Mouse (Mus musculus) cortical plate, adult 2 months (tissue): ENCODE data around the gene Fgfr2. TPM values are rescaled to one million over a fixed set of nuclear protein-coding genes. Genes with fewer than 3 reads are reported as not detected.
A peak's percentile ranks its signal among the peaks of the same experiment; 100 is the strongest.

ENCODE experiments used
- H3K27ac ChIP-seq: fragments of 200-500 bp; 2 replicates; pipeline ENCODE4 v1.5.1; 2012; ENCODE audit warnings: low read length, control low read depth, inconsistent platforms; ENCODE audit not compliant: insufficient read depth
- H3K4me1 ChIP-seq: fragments of 200-500 bp; 2 replicates; pipeline ENCODE4 v1.6.1; 2011; ENCODE audit warnings: low read length; ENCODE audit not compliant: control insufficient read depth, insufficient read depth
- H3K4me3 ChIP-seq: fragments of 200-500 bp; 2 replicates; pipeline ENCODE4 v1.5.1; 2011; ENCODE audit warnings: mild to moderate bottlenecking, low read length, control low read depth; ENCODE audit not compliant: insufficient read depth
- CTCF ChIP-seq: fragments of 200-500 bp; IDR thresholded peaks from 2 replicates; pipeline ENCODE4 v1.5.1; 2011; ENCODE audit warnings: mild to moderate bottlenecking, control low read depth, low read length; ENCODE audit not compliant: insufficient read depth; ENCODE audit errors: extremely low read depth
- POLR2A ChIP-seq: fragments of 200-500 bp; IDR thresholded peaks from 2 replicates; pipeline ENCODE4 v1.6.1; 2011; ENCODE audit warnings: mild to moderate bottlenecking, low read length, control low read depth; ENCODE audit not compliant: insufficient read depth; ENCODE audit errors: extremely low read depth
- polyA plus RNA-seq: library from polyadenylated mRNA; depleted of rRNA; stranded (reverse); fragments of >200 nt; gene quantifications from 2 replicates; pipeline ENCODE4 v1.2.3, GENCODE M21; 2012

Fgfr2 gene
- polyA plus RNA-seq, 1 experiment = 50.4 TPM

- H3K4me3 ChIP-seq = no peak overlapping the region
- H3K27ac ChIP-seq = no peak overlapping the region
- TF ChIP-seq POLR2A (no peak), CTCF (no peak)
- no peaks in the 10 kb centered on the region for H3K4me1 ChIP-seq
These were observed 1521.0 kb downstream of the Fgfr2 start for GRCm38 (mm10) chr7:131602106-131602505.

- H3K27ac ChIP-seq = no peak overlapping the region
- no peak for TF ChIP-seq POLR2A
- peak; percentile 39 for TF ChIP-seq CTCF
- H3K4me3 ChIP-seq = no peak overlapping the region
- no peaks in the 10 kb centered on the region for H3K4me1 ChIP-seq
These were observed 1524.7 kb downstream of the Fgfr2 start for GRCm38 (mm10) chr7:131598483-131598824.

- Histone ChIP-seq H3K4me1 (no peaks in the 10 kb centered on the region), H3K4me3 (no peak overlapping the region), H3K27ac (no peak overlapping the region)
- no peak for TF ChIP-seq CTCF
- no peak for TF ChIP-seq POLR2A
These were observed 1525.2 kb downstream of the Fgfr2 start for GRCm38 (mm10) chr7:131597779-131598482.

- no peak overlapping the region for H3K27ac ChIP-seq
- TF ChIP-seq POLR2A (no peak), CTCF (no peak)
- H3K4me3 ChIP-seq = no peak overlapping the region
- H3K4me1 ChIP-seq = no peaks in the 10 kb centered on the region
These were observed 1537.6 kb downstream of the Fgfr2 start for GRCm38 (mm10) chr7:131585551-131585950.

GRCm38 (mm10) chr7:131582178-131582577, 1541.0 kb downstream of the Fgfr2 start:
- Histone ChIP-seq H3K27ac (no peak overlapping the region), H3K4me3 (no peak overlapping the region), H3K4me1 (no peaks in the 10 kb centered on the region)
- TF ChIP-seq CTCF = no peak
- no peak for TF ChIP-seq POLR2A

GRCm38 (mm10) chr7:131575246-131575645, 1547.9 kb downstream of the Fgfr2 start:
- 0 out of 2 replicates have a peak, but pooled peaks have one; percentile 6 for TF ChIP-seq CTCF
- TF ChIP-seq POLR2A = no peak
- H3K4me1 ChIP-seq = no peaks in the 10 kb centered on the region
- no peak overlapping the region for H3K27ac ChIP-seq
- H3K4me3 ChIP-seq = no peak overlapping the region

- Histone ChIP-seq H3K27ac (no peak overlapping the region), H3K4me3 (peak overlapping the region; percentile 92), H3K4me1 (no peaks in the 10 kb centered on the region)
- TF ChIP-seq POLR2A (no peak), CTCF (no peak)
These were observed 1562.5 kb downstream of the Fgfr2 start for GRCm38 (mm10) chr7:131560697-131561042.

- Histone ChIP-seq H3K4me3 (peak within 1 kb of the TSS; percentile 92), H3K4me1 (no peaks in the 10 kb centered on the region)
- TF ChIP-seq CTCF (no peak), POLR2A (peak; percentile 93)
These were observed 1563.0 kb downstream of the Fgfr2 start, which contains the start of gene Bub3 for GRCm38 (mm10) chr7:131559986-131560696. Gene Bub3 (plus strand): TSS chr7:131560222.

GRCm38 (mm10) chr7:131557751-131558150, 1565.4 kb downstream of the Fgfr2 start:
- no peak for TF ChIP-seq CTCF
- TF ChIP-seq POLR2A = no peak
- Histone ChIP-seq H3K27ac (no peak overlapping the region), H3K4me3 (no peak overlapping the region), H3K4me1 (no peaks in the 10 kb centered on the region)

More at GRCm38 (mm10) chr7:131559986-131560696, 1563.0 kb downstream of the Fgfr2 start, which contains the start of gene Bub3:
- peak within 1 kb of the TSS; percentile 81 for H3K27ac ChIP-seq
